Mouse (Mus musculus): ENCODE data around the gene Ifi214. TPM values are rescaled to one million over a fixed set of nuclear protein-coding genes. Genes with fewer than 3 reads are reported as not detected.
"Not testable (repeated sequence)": the region's sequence is repeated elsewhere in the genome, so short reads cannot be mapped to it uniquely, and the experiment has no call there.

Ifi214 gene
- total and polyA plus RNA-seq, 2 experiments from 2014 or later = not detected

GRCm38 (mm10) chr1:173490812-173491480 is 44.8 kb downstream of the Ifi214 start, which contains the start of gene Ifi206:
TSS of gene Ifi206 (minus strand) at chr1:173491041.
- 61% methylated on average over 3 of the region's 3 CpGs for WGBS
- DNase-seq (ENCODE audit: low spot score); H3K4me2 ChIP-seq (ENCODE audit: low read depth, low read length); H3K27me3 ChIP-seq (ENCODE audit: control insufficient read depth, insufficient read depth, low read length); ATAC-seq (ENCODE audit: insufficient read depth, low read depth); H3K36me3 ChIP-seq (replicated peaks; ENCODE audit: control insufficient read depth, insufficient read depth, low read length); H3K9me3 ChIP-seq (replicated peaks; ENCODE audit: control insufficient read depth, low read length); H3K4me3 ChIP-seq (ENCODE audit: low read depth, low read length); H3K9ac ChIP-seq (replicated peaks; ENCODE audit: low read depth, low read length); H3K4me1 ChIP-seq (ENCODE audit: control insufficient read depth, insufficient read depth); H3K27ac ChIP-seq (ENCODE audit: low read depth): not testable (repeated sequence)

- 72% methylated on average over 3 of the region's 3 CpGs for WGBS
- not testable (repeated sequence) for ATAC-seq (ENCODE audit: insufficient read depth, low read depth); H3K4me1 ChIP-seq (ENCODE audit: control insufficient read depth, insufficient read depth); H3K9ac ChIP-seq (replicated peaks; ENCODE audit: low read depth, low read length); H3K4me3 ChIP-seq (ENCODE audit: low read depth, low read length); H3K27me3 ChIP-seq (ENCODE audit: control insufficient read depth, insufficient read depth, low read length); H3K4me2 ChIP-seq (ENCODE audit: low read depth, low read length); H3K36me3 ChIP-seq (replicated peaks; ENCODE audit: control insufficient read depth, insufficient read depth, low read length); H3K27ac ChIP-seq (ENCODE audit: low read depth); DNase-seq (ENCODE audit: low spot score); H3K9me3 ChIP-seq (replicated peaks; ENCODE audit: control insufficient read depth, low read length)
Measured at GRCm38 (mm10) chr1:173481182-173481574, 54.6 kb downstream of the Ifi214 start.

- not testable (repeated sequence) for H3K9ac ChIP-seq (replicated peaks; ENCODE audit: low read depth, low read length); H3K27ac ChIP-seq (ENCODE audit: low read depth); H3K27me3 ChIP-seq (ENCODE audit: control insufficient read depth, insufficient read depth, low read length); H3K9me3 ChIP-seq (replicated peaks; ENCODE audit: control insufficient read depth, low read length); ATAC-seq (ENCODE audit: insufficient read depth, low read depth); H3K36me3 ChIP-seq (replicated peaks; ENCODE audit: control insufficient read depth, insufficient read depth, low read length); H3K4me2 ChIP-seq (ENCODE audit: low read depth, low read length); H3K4me1 ChIP-seq (ENCODE audit: control insufficient read depth, insufficient read depth); DNase-seq (ENCODE audit: low spot score); H3K4me3 ChIP-seq (ENCODE audit: low read depth, low read length)
- 79% methylated on average over 5 of the region's 5 CpGs for WGBS
Measured at GRCm38 (mm10) chr1:173480399-173481181, 55.2 kb downstream of the Ifi214 start.

Small RNAs within 50 kb of the gene (microRNA-seq; reads per million reads assigned to microRNA genes)
- gene Gm44481 = not detected

Other genes with a start within 250 kb of the Ifi214 start
- 1.8 TPM in 1 of 2 replicates, not detected in the other for gene Ackr1, start 202.2 kb downstream of the Ifi214 start, total RNA-seq (2014; rRNA removed; ENCODE audit: low replicate concordance)
- 0.14 and 0.16 TPM in 2 replicates for gene Ackr1, start 202.2 kb downstream of the Ifi214 start, polyA plus RNA-seq (2015; fragmentation: Nextera tagmentation; extraction: Ambion mirVana)
- 0.19 and 0.54 TPM in 2 replicates for gene Aim2, start 185.1 kb downstream of the Ifi214 start, total RNA-seq (2014; rRNA removed; ENCODE audit: low replicate concordance)
- gene Aim2, start 185.1 kb downstream of the Ifi214 start, polyA plus RNA-seq (2015; fragmentation: Nextera tagmentation; extraction: Ambion mirVana) = 1.3 and 1.7 TPM in 2 replicates
- gene Cadm3, start 168.3 kb downstream of the Ifi214 start, total RNA-seq (2014; rRNA removed; ENCODE audit: low replicate concordance) = 0.35 and 1.1 TPM in 2 replicates
- 0.10 and 0.29 TPM in 2 replicates for gene Cadm3, start 168.3 kb downstream of the Ifi214 start, polyA plus RNA-seq (2015; fragmentation: Nextera tagmentation; extraction: Ambion mirVana)
- gene Ifi206, start 44.9 kb downstream of the Ifi214 start, total RNA-seq (2014; rRNA removed; ENCODE audit: low replicate concordance) = 0.04 and 0.27 TPM in 2 replicates
- 0.14 TPM in 2 replicates for gene Ifi206, start 44.9 kb downstream of the Ifi214 start, polyA plus RNA-seq (2015; fragmentation: Nextera tagmentation; extraction: Ambion mirVana)
- gene Ifi213, start 63.3 kb upstream of the Ifi214 start, total RNA-seq (2014; rRNA removed; ENCODE audit: low replicate concordance) = 0.99 and 2.0 TPM in 2 replicates
- gene Ifi213, start 63.3 kb upstream of the Ifi214 start, polyA plus RNA-seq (2015; fragmentation: Nextera tagmentation; extraction: Ambion mirVana) = 0.10 and 0.16 TPM in 2 replicates
- 1.0 TPM in 1 of 2 replicates, not detected in the other for gene Ifi209, start 95.0 kb upstream of the Ifi214 start, total RNA-seq (2014; rRNA removed; ENCODE audit: low replicate concordance)
- 0.15 and 0.18 TPM in 2 replicates for gene Ifi209, start 95.0 kb upstream of the Ifi214 start, polyA plus RNA-seq (2015; fragmentation: Nextera tagmentation; extraction: Ambion mirVana)
- gene Ifi208, start 137.7 kb upstream of the Ifi214 start, total RNA-seq (2014; rRNA removed; ENCODE audit: low replicate concordance) = not detected in 2 replicates
- not detected in 2 replicates for gene Ifi208, start 137.7 kb upstream of the Ifi214 start, polyA plus RNA-seq (2015; fragmentation: Nextera tagmentation; extraction: Ambion mirVana)
- 0.27 and 1.1 TPM in 2 replicates for gene Ifi207, start 205.8 kb upstream of the Ifi214 start, total RNA-seq (2014; rRNA removed; ENCODE audit: low replicate concordance)
- gene Ifi207, start 205.8 kb upstream of the Ifi214 start, polyA plus RNA-seq (2015; fragmentation: Nextera tagmentation; extraction: Ambion mirVana) = 0.66 and 0.67 TPM in 2 replicates
- 1.9 and 2.7 TPM in 2 replicates for gene Ifi204, start 231.0 kb upstream of the Ifi214 start, total RNA-seq (2014; rRNA removed; ENCODE audit: low replicate concordance)
- 1.8 and 2.1 TPM in 2 replicates for gene Ifi204, start 231.0 kb upstream of the Ifi214 start, polyA plus RNA-seq (2015; fragmentation: Nextera tagmentation; extraction: Ambion mirVana)

All from heart, postnatal 0 days (tissue).